Mouse (Mus musculus): ENCODE results near the gene Tnn. TPM values are rescaled to one million over a fixed set of nuclear protein-coding genes. Genes with fewer than 3 reads are reported as not detected.

The Tnn gene
- total RNA-seq, 1 experiment, result 0.18 TPM

DNA sequence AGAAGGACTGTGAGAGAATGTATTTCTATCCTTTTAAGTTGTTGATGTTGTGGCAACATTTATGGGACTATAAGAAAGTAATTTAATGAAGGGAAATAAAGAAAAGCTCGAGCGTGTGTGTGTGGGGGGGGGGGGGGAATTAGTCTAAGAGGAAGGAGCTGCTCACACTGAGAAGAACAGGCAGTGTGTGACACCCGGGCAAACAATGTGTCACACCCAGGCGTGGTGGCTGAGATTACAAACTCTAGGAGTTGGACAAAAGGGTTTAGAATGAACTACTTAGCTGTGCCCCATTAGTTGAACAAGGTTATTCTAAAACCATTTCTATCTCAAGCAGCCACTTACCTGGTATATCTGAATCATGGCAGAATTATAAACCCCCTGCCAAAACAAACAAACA, 27.8 kb upstream of the Tnn start:
- in situ Hi-C loops (cut with MboI; ENCODE audit: low sequenced_read_pairs in 2 of 2, unreplicated experiment in 2 of 2), result no loop called here
- no peak overlapping the region for H3K27ac ChIP-seq (ENCODE audit: insufficient read depth, low read depth, low read length, poor library complexity, severe bottlenecking)
- TF ChIP-seq ZNF384 (IDR thresholded peaks at IDR 0.05; ENCODE audit: low read depth, low read length) (no peak), ZC3H11A (IDR thresholded peaks at IDR 0.05; ENCODE audit: borderline replicate concordance, low read depth, low read length) (no peak)

DNA sequence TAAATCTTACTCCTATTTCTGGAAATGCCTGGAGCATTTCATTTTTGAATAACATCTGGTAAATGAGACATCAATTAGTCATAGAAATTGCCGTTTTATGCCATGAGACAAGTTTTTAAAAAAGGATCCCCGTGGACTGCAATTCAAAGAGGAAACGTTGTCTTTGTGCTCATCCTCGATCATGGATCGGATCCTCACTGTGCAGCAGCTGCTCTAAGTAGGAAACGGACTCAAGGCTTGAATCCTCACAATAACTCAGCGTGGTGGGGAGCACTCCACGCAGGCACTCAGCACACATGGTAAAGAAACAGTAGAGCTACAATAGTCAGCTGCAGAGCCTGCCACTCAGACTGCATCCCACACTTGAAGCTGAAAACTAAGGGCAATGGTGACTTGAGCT, 23.5 kb upstream of the Tnn start:
- DNase-seq (ENCODE audit: low read depth, low spot score), result no peak
- Histone ChIP-seq H3K9ac (ENCODE audit: insufficient read depth, low read depth, low read length, poor library complexity, severe bottlenecking) (no peak overlapping the region), H3K4me3 (ENCODE audit: insufficient read depth in 1 of 2, low read depth in 1 of 2, low read length in 2 of 2, poor library complexity in 1 of 2, severe bottlenecking in 1 of 2) (no peak overlapping the region), H3K36me3 (ENCODE audit: control insufficient read depth, insufficient read depth, low read length, poor library complexity, severe bottlenecking) (no peaks in the 10 kb centered on the region), H3K4me1 (ENCODE audit: control insufficient read depth in 2 of 2, insufficient read depth in 2 of 2, low read length in 2 of 2, poor library complexity in 1 of 2) (no peaks in the 10 kb centered on the region), H3K9me3 (ENCODE audit: control insufficient read depth, insufficient read depth, low read depth, low read length) (no peaks in the 10 kb centered on the region), H3K27ac (ENCODE audit: insufficient read depth, low read depth, low read length, poor library complexity, severe bottlenecking) (no peak overlapping the region)
- in situ Hi-C loops (cut with MboI; ENCODE audit: low sequenced_read_pairs in 2 of 2, unreplicated experiment in 2 of 2), result no loop called here
- TF ChIP-seq CHD2 (IDR thresholded peaks at IDR 0.05; ENCODE audit: low read depth, low read length), result no peak
- TF ChIP-seq ZNF384 (IDR thresholded peaks at IDR 0.05; ENCODE audit: low read depth, low read length), result no peak
- TF ChIP-seq MAFK (IDR thresholded peaks at IDR 0.05; ENCODE audit: insufficient read depth, low read depth, low read length), result no peak
- no peak for TF ChIP-seq HCFC1 (IDR thresholded peaks at IDR 0.05; ENCODE audit: borderline replicate concordance, insufficient read depth, low read length)
- no peak for TF ChIP-seq ZC3H11A (IDR thresholded peaks at IDR 0.05; ENCODE audit: borderline replicate concordance, low read depth, low read length)

More for the DNA sequence above, 27.8 kb upstream of the Tnn start:
- no peaks in the 10 kb centered on the region for H3K36me3 ChIP-seq (ENCODE audit: control insufficient read depth, insufficient read depth, low read length, poor library complexity, severe bottlenecking)
- no peak overlapping the region for H3K4me3 ChIP-seq (ENCODE audit: insufficient read depth in 1 of 2, low read depth in 1 of 2, low read length in 2 of 2, poor library complexity in 1 of 2, severe bottlenecking in 1 of 2)
- H3K9me3 ChIP-seq (ENCODE audit: control insufficient read depth, insufficient read depth, low read depth, low read length), result no peaks in the 10 kb centered on the region
- H3K4me1 ChIP-seq (ENCODE audit: control insufficient read depth in 2 of 2, insufficient read depth in 2 of 2, low read length in 2 of 2, poor library complexity in 1 of 2), result no peaks in the 10 kb centered on the region
- no peak overlapping the region for H3K9ac ChIP-seq (ENCODE audit: insufficient read depth, low read depth, low read length, poor library complexity, severe bottlenecking)
- DNase-seq (ENCODE audit: low read depth, low spot score), result no peak

DNA sequence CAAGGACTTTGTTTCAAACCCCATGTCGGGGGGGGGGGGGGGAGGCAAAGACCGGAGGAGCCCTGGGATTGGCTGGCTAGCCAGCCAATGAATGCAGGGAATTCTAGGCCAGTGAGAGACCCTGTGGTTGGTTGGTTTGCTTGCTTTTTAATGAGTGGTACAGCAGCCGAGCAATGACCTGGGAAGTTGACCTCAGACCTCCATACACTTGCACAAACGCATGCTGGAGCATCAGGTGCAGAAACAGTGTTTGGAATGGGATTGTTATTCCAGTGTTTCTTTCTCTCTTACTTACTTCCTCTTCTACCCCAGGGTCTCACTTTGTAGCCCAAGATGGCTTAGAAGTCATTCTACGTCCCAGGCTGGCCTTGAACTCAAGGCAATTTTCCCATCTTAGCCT, 13.2 kb upstream of the Tnn start:
- H3K9ac ChIP-seq (ENCODE audit: insufficient read depth, low read depth, low read length, poor library complexity, severe bottlenecking), result no peak overlapping the region
- DNase-seq (ENCODE audit: low read depth, low spot score), result no peak
- in situ Hi-C loops (cut with MboI; ENCODE audit: low sequenced_read_pairs in 2 of 2, unreplicated experiment in 2 of 2), result no loop called here
- no peak overlapping the region for H3K4me3 ChIP-seq (ENCODE audit: insufficient read depth in 1 of 2, low read depth in 1 of 2, low read length in 2 of 2, poor library complexity in 1 of 2, severe bottlenecking in 1 of 2)
- no peak overlapping the region for H3K27ac ChIP-seq (ENCODE audit: insufficient read depth, low read depth, low read length, poor library complexity, severe bottlenecking)
- no peak for TF ChIP-seq CHD2 (IDR thresholded peaks at IDR 0.05; ENCODE audit: low read depth, low read length)
- TF ChIP-seq HCFC1 (IDR thresholded peaks at IDR 0.05; ENCODE audit: borderline replicate concordance, insufficient read depth, low read length), result no peak
- no peak for TF ChIP-seq ZC3H11A (IDR thresholded peaks at IDR 0.05; ENCODE audit: borderline replicate concordance, low read depth, low read length)
- TF ChIP-seq ZNF384 (IDR thresholded peaks at IDR 0.05; ENCODE audit: low read depth, low read length), result no peak
- no peak for TF ChIP-seq MAFK (IDR thresholded peaks at IDR 0.05; ENCODE audit: insufficient read depth, low read depth, low read length)
- no peaks in the 10 kb centered on the region for H3K9me3 ChIP-seq (ENCODE audit: control insufficient read depth, insufficient read depth, low read depth, low read length)
- H3K36me3 ChIP-seq (ENCODE audit: control insufficient read depth, insufficient read depth, low read length, poor library complexity, severe bottlenecking), result no peaks in the 10 kb centered on the region
- H3K4me1 ChIP-seq (ENCODE audit: control insufficient read depth in 2 of 2, insufficient read depth in 2 of 2, low read length in 2 of 2, poor library complexity in 1 of 2), result no peaks in the 10 kb centered on the region

DNA sequence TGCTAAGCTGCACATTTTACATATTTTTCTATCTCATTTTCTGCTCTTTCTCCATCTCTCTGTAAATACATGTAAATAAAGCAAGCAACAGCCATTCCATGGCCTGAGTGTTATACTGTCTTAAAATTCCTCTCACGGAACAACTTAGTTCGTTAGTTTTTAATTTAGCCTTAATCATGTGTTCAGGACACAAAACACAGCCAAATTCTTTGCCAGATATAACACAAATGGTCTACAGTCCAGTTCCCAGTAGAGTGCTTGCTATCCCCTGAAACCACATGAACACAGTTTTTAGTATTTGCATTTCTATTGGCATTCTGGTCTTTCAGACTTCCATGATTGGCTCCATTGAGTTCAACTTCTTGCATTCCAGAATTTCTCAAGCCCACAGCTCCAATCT, 4.8 kb upstream of the Tnn start:
- Histone ChIP-seq H3K27ac (ENCODE audit: insufficient read depth, low read depth, low read length, poor library complexity, severe bottlenecking) (no peak overlapping the region), H3K9me3 (ENCODE audit: control insufficient read depth, insufficient read depth, low read depth, low read length) (no peaks in the 10 kb centered on the region), H3K4me3 (ENCODE audit: insufficient read depth in 1 of 2, low read depth in 1 of 2, low read length in 2 of 2, poor library complexity in 1 of 2, severe bottlenecking in 1 of 2) (no peak overlapping the region), H3K36me3 (ENCODE audit: control insufficient read depth, insufficient read depth, low read length, poor library complexity, severe bottlenecking) (no peaks in the 10 kb centered on the region), H3K9ac (ENCODE audit: insufficient read depth, low read depth, low read length, poor library complexity, severe bottlenecking) (no peak overlapping the region), H3K4me1 (ENCODE audit: control insufficient read depth in 2 of 2, insufficient read depth in 2 of 2, low read length in 2 of 2, poor library complexity in 1 of 2) (no peaks in the 10 kb centered on the region)
- DNase-seq (ENCODE audit: low read depth, low spot score), result no peak
- TF ChIP-seq ZC3H11A (IDR thresholded peaks at IDR 0.05; ENCODE audit: borderline replicate concordance, low read depth, low read length), result no peak
- TF ChIP-seq ZNF384 (IDR thresholded peaks at IDR 0.05; ENCODE audit: low read depth, low read length), result no peak
- in situ Hi-C loops (cut with MboI; ENCODE audit: low sequenced_read_pairs in 2 of 2, unreplicated experiment in 2 of 2), result no loop called here

DNA sequence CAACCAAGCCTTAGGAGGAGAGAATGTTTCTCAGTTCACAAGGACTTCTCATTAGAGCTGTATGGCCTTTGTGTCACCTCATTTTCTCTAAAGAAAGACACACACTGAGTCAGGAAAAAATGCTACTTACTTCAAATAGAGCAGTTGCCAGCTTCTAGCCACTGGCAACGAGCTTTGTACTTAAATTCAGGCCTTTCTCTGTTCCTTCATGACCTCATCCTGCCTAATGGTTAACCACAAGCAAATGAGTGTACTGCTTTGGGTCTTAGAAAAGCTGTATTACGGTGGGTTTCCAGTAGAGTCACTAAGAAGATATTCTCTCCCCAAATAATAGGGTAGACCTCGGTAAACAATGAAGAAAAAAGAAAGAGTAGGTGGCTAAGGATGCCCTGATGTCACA, 2.7 kb downstream of the Tnn start:
- no peak overlapping the region for H3K4me3 ChIP-seq (ENCODE audit: insufficient read depth in 1 of 2, low read depth in 1 of 2, low read length in 2 of 2, poor library complexity in 1 of 2, severe bottlenecking in 1 of 2)
- no peak overlapping the region for H3K27ac ChIP-seq (ENCODE audit: insufficient read depth, low read depth, low read length, poor library complexity, severe bottlenecking)
- in situ Hi-C loops (cut with MboI; ENCODE audit: low sequenced_read_pairs in 2 of 2, unreplicated experiment in 2 of 2), result no loop called here
- no peak for TF ChIP-seq ZC3H11A (IDR thresholded peaks at IDR 0.05; ENCODE audit: borderline replicate concordance, low read depth, low read length)
- no peak for TF ChIP-seq MAFK (IDR thresholded peaks at IDR 0.05; ENCODE audit: insufficient read depth, low read depth, low read length)
- TF ChIP-seq ZNF384 (IDR thresholded peaks at IDR 0.05; ENCODE audit: low read depth, low read length), result no peak
- TF ChIP-seq HCFC1 (IDR thresholded peaks at IDR 0.05; ENCODE audit: borderline replicate concordance, insufficient read depth, low read length), result no peak
- no peak for TF ChIP-seq CHD2 (IDR thresholded peaks at IDR 0.05; ENCODE audit: low read depth, low read length)
- no peaks in the 10 kb centered on the region for H3K9me3 ChIP-seq (ENCODE audit: control insufficient read depth, insufficient read depth, low read depth, low read length)
- no peak overlapping the region for H3K9ac ChIP-seq (ENCODE audit: insufficient read depth, low read depth, low read length, poor library complexity, severe bottlenecking)
- peaks cover 0 to 7% of the 10 kb centered on the region in 2 experiments; a peak in 1 of 4 replicates for H3K4me1 ChIP-seq (ENCODE audit: control insufficient read depth in 2 of 2, insufficient read depth in 2 of 2, low read length in 2 of 2, poor library complexity in 1 of 2)
- no peak for DNase-seq (ENCODE audit: low read depth, low spot score)
- H3K36me3 ChIP-seq (ENCODE audit: control insufficient read depth, insufficient read depth, low read length, poor library complexity, severe bottlenecking), result no peaks in the 10 kb centered on the region
